Mouse (Mus musculus) liver, embryonic 15.5 days (tissue): ENCODE results near the gene Gm20388. TPM values are rescaled to one million over a fixed set of nuclear protein-coding genes. Genes with fewer than 3 reads are reported as not detected.

ENCODE experiments used
- ATAC-seq: fragments of 200-750 bp; cut with Nextera tagmentation; 2 replicates; pipeline ENCODE4 v1.8.0; 2017; ENCODE audit warnings: moderate number of reproducible peaks, mild to moderate bottlenecking, moderate library complexity; ENCODE audit not compliant: insufficient read depth
- H3K27ac ChIP-seq: fragments of 300-500 bp; sonication (generic); replicated peaks from 2 replicates; pipeline ENCODE4 v1.5.1; 2015; ENCODE audit warnings: mild to moderate bottlenecking, inconsistent platforms
- H3K27me3 ChIP-seq: fragments of 300-500 bp; sonication (generic); 2 replicates; pipeline ENCODE4 v1.6.1; 2015; ENCODE audit warnings: mild to moderate bottlenecking, inconsistent platforms
- H3K36me3 ChIP-seq: fragments of 300-500 bp; sonication (generic); replicated peaks from 2 replicates; pipeline ENCODE4 v1.6.1; 2015; ENCODE audit warnings: moderate library complexity, mild to moderate bottlenecking, inconsistent platforms
- H3K4me1 ChIP-seq: fragments of 300-500 bp; sonication (generic); replicated peaks from 2 replicates; pipeline ENCODE4 v1.6.1; 2015; ENCODE audit warnings: inconsistent platforms
- H3K4me2 ChIP-seq: fragments of 300-500 bp; sonication (generic); 2 replicates; pipeline ENCODE4 v1.6.1; 2015; ENCODE audit warnings: moderate library complexity, mild to moderate bottlenecking, inconsistent platforms
- H3K4me3 ChIP-seq: fragments of 300-500 bp; sonication (generic); replicated peaks from 2 replicates; pipeline ENCODE4 v1.5.1; 2015; ENCODE audit warnings: mild to moderate bottlenecking, inconsistent platforms
- H3K9ac ChIP-seq: fragments of 300-500 bp; sonication (generic); 2 replicates; pipeline ENCODE4 v1.6.1; 2015; ENCODE audit warnings: moderate library complexity, mild to moderate bottlenecking, inconsistent platforms
- H3K9me3 ChIP-seq: fragments of 300-500 bp; sonication (generic); replicated peaks from 2 replicates; pipeline ENCODE4 v1.6.1; 2016; ENCODE audit warnings: inconsistent platforms
- WGBS: fragments of 180-500 bp; shearing (Covaris S2); methylation state at CpG from one replicate; pipeline ENCODE4 v1.1.7; 2015; ENCODE audit warnings: mixed read lengths; ENCODE audit not compliant: insufficient replicate concordance; 5-methylcytosine and 5-hydroxymethylcytosine counted together
- polyA plus RNA-seq: library from polyadenylated mRNA; unstranded; fragments of >200 nt; fragmentation: Nextera tagmentation; extraction: Ambion mirVana; gene quantifications from 2 replicates; pipeline ENCODE4 v1.2.1, GENCODE M21; 2015

The Gm20388 gene
- polyA plus RNA-seq, 1 experiment from 2014 or later, result not detected

GRCm38 (mm10) chr8:122718711-122719499, 2808.3 kb downstream of the Gm20388 start:
- Histone ChIP-seq H3K36me3 (no peaks in the 10 kb centered on the region), H3K4me1 (peaks cover 64% of the 10 kb centered on the region), H3K27me3 (peaks cover 86% of the 10 kb centered on the region), H3K27ac (peak overlapping the region; percentile 99), H3K9ac (peak overlapping the region; percentile 51), H3K4me2 (peak overlapping the region; percentile 87), H3K4me3 (peak overlapping the region; percentile 51), H3K9me3 (no peaks in the 10 kb centered on the region)
- peak; percentile 0; the same call in 1 of the 2 replicates for ATAC-seq
- 55% methylated on average over 14 of the region's 14 CpGs for WGBS

- Histone ChIP-seq H3K4me1 (peaks cover 64% of the 10 kb centered on the region), H3K36me3 (no peaks in the 10 kb centered on the region), H3K4me2 (peak overlapping the region; percentile 87), H3K9ac (peak overlapping the region; percentile 51), H3K4me3 (peak overlapping the region; percentile 51), H3K27me3 (peaks cover 86% of the 10 kb centered on the region), H3K27ac (peak overlapping the region; percentile 99), H3K9me3 (no peaks in the 10 kb centered on the region)
- 3% methylated on average over 7 of the region's 7 CpGs for WGBS
- ATAC-seq, result peak; percentile 90
Observed at GRCm38 (mm10) chr8:122719500-122720065, 2808.9 kb downstream of the Gm20388 start.

GRCm38 (mm10) chr8:122720070-122720729, 2809.6 kb downstream of the Gm20388 start:
- peak overlapping the region; percentile 51 for H3K4me3 ChIP-seq
- H3K36me3 ChIP-seq, result no peaks in the 10 kb centered on the region
- H3K9ac ChIP-seq, result peak overlapping the region; percentile 52
- WGBS, result 2% methylated on average over 25 of the region's 25 CpGs
- ATAC-seq, result peak; percentile 81
- H3K4me2 ChIP-seq, result peak overlapping the region; percentile 87
- H3K4me1 ChIP-seq, result peaks cover 64% of the 10 kb centered on the region
- H3K27ac ChIP-seq, result peak overlapping the region; percentile 99
- no peaks in the 10 kb centered on the region for H3K9me3 ChIP-seq
- peaks cover 86% of the 10 kb centered on the region for H3K27me3 ChIP-seq

DNA sequence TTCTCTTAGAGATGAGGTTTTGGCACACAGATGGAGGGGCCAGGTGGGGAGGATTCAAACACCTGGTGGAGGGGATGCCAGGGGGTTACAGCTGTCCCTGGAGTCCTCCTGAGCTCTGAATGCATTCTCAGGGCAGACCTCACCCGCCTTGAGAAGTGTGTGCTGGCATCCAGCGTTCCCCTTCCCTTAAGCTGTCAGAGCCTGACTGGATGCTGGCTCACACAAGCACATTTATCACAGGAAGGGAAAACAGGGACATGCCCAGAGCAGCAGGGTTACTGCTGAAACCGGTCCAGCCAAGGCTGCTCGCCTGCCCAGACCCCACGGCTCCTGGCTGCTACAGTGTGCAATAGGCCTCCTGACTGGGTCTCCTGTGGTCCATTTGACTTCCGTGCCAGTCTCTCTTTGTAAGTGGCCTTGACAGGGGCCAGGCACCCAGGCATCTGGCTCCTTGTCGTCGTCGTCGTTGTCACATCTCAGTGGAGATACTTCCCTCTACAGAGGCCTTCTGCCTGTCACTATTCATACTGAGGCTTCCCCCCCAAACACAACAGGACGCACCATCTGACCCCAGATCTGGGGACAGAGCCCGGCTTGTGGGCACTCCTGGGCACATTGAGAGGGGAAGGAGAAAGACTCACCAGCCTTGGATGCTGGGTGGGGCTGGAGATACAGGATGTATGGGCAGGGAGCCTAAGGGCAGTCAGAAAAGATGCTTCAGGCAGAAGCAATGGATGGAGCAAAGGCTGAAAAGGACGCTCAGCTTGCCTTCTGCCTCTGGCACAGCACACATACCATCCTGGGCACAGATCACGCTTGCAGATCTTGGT, 2810.4 kb downstream of the Gm20388 start:
- WGBS, result 19% methylated on average over 14 of the region's 14 CpGs
- H3K36me3 ChIP-seq, result no peaks in the 10 kb centered on the region
- ATAC-seq, result peak; percentile 38
- peak overlapping the region; percentile 52 for H3K9ac ChIP-seq
- peak overlapping the region; percentile 95 for H3K27ac ChIP-seq
- peak overlapping the region; percentile 87 for H3K4me2 ChIP-seq
- H3K4me1 ChIP-seq, result peaks cover 64% of the 10 kb centered on the region
- H3K9me3 ChIP-seq, result no peaks in the 10 kb centered on the region
- H3K4me3 ChIP-seq, result peak overlapping the region; percentile 34
- H3K27me3 ChIP-seq, result peaks cover 87% of the 10 kb centered on the region

- ATAC-seq, result no peak
- Histone ChIP-seq H3K9ac (no peak overlapping the region), H3K4me2 (no peak overlapping the region), H3K36me3 (no peaks in the 10 kb centered on the region), H3K4me1 (peaks cover 33% of the 10 kb centered on the region), H3K27ac (no peak overlapping the region), H3K9me3 (no peaks in the 10 kb centered on the region), H3K4me3 (no peak overlapping the region), H3K27me3 (peaks cover 97% of the 10 kb centered on the region)
- WGBS, result 86% methylated on average over 6 of the region's 6 CpGs
Observed at GRCm38 (mm10) chr8:122725187-122725586, 2814.5 kb downstream of the Gm20388 start.

DNA sequence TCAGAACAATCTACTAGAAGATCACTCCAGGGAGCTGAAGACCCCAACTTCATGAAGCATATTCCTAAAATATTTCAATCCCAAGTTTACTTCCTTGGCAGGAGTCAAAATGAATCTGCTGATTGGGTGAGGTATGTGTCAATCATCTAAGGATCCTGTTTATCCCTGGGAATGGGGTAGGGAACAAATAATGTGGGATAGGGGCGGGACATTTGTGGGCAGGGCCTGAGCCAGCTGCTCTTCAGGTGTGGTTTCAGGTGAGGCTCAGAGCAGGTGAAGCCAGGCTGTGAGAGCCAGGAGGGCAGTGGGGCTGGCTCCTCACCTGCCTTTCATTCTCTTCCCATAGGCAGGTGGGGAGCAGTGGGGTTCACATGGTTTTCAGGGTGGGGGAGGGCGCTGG, 2816.1 kb downstream of the Gm20388 start:
- ATAC-seq, result no peak
- Histone ChIP-seq H3K4me1 (peaks cover 17% of the 10 kb centered on the region), H3K27me3 (peaks cover 99% of the 10 kb centered on the region), H3K9ac (no peak overlapping the region), H3K4me3 (no peak overlapping the region), H3K4me2 (no peak overlapping the region), H3K36me3 (no peaks in the 10 kb centered on the region), H3K9me3 (no peaks in the 10 kb centered on the region), H3K27ac (no peak overlapping the region)
- 49% methylated on average over 2 of the region's 2 CpGs for WGBS

GRCm38 (mm10) chr8:122727412-122727811, 2816.8 kb downstream of the Gm20388 start:
- H3K27me3 ChIP-seq, result peaks cover 99% of the 10 kb centered on the region
- H3K27ac ChIP-seq, result no peak overlapping the region
- no peak overlapping the region for H3K4me3 ChIP-seq
- no peak overlapping the region for H3K4me2 ChIP-seq
- WGBS, result 50% methylated on average over 5 of the region's 5 CpGs
- H3K36me3 ChIP-seq, result no peaks in the 10 kb centered on the region
- no peak for ATAC-seq
- peaks cover 11% of the 10 kb centered on the region for H3K4me1 ChIP-seq
- no peak overlapping the region for H3K9ac ChIP-seq
- no peaks in the 10 kb centered on the region for H3K9me3 ChIP-seq

DNA sequence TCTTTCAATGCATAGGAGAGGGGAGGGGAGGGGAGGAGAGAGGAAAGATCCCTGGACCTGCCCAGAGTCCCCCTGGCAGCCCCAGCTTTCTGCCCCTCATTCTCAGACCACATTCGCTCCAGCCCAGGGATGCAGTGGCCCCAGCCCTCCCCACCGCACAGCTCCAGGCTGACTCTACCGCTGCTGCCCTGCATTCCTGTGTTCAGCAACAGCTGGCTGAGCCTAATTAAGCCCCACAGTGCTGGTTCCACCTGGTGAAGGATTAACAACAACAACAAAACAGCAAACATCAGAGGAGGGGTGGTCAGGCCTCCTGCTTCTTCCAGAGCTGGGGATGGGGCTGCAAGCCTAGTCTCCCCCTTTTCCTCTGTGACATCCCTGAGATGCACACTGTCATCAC, 2818.0 kb downstream of the Gm20388 start:
- Histone ChIP-seq H3K27ac (no peak overlapping the region), H3K9ac (no peak overlapping the region), H3K4me2 (no peak overlapping the region), H3K9me3 (no peaks in the 10 kb centered on the region), H3K4me1 (no peaks in the 10 kb centered on the region), H3K27me3 (peaks cover 99% of the 10 kb centered on the region), H3K36me3 (no peaks in the 10 kb centered on the region), H3K4me3 (no peak overlapping the region)
- WGBS, result 53% methylated on average over 3 of the region's 3 CpGs
- no peak for ATAC-seq

DNA sequence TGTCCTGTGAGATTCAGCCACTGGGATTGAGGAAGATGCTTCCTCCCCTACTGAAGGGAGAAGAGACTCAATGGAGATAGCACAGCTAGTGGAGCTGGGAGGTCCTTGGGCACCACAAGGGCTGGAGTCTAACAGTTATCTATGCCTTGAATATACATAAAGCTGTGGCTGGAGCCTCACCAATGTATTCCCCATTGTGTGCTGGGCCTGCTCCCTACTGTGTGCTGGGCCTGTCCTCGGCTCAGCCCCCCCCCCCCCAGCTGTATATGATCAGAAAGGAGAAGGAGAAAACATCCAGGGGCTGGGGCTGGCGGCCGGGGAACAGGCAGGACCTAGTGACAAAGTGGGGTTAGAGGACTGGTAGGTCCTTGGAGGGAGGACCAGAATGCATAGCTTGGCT, 2824.5 kb downstream of the Gm20388 start:
- no peak overlapping the region for H3K4me3 ChIP-seq
- peaks cover 44% of the 10 kb centered on the region for H3K4me1 ChIP-seq
- H3K9ac ChIP-seq, result 0 out of 2 replicates have a peak overlapping the region, but pooled peaks have one; percentile 35
- WGBS, result 57% methylated on average over 3 of the region's 3 CpGs
- ATAC-seq, result no peak
- H3K36me3 ChIP-seq, result no peaks in the 10 kb centered on the region
- H3K9me3 ChIP-seq, result no peaks in the 10 kb centered on the region
- peaks cover 99% of the 10 kb centered on the region for H3K27me3 ChIP-seq
- H3K4me2 ChIP-seq, result no peak overlapping the region; the same call in 1 of the 2 replicates
- H3K27ac ChIP-seq, result 0 out of 2 replicates have a peak overlapping the region, but pooled peaks have one; percentile 35

DNA sequence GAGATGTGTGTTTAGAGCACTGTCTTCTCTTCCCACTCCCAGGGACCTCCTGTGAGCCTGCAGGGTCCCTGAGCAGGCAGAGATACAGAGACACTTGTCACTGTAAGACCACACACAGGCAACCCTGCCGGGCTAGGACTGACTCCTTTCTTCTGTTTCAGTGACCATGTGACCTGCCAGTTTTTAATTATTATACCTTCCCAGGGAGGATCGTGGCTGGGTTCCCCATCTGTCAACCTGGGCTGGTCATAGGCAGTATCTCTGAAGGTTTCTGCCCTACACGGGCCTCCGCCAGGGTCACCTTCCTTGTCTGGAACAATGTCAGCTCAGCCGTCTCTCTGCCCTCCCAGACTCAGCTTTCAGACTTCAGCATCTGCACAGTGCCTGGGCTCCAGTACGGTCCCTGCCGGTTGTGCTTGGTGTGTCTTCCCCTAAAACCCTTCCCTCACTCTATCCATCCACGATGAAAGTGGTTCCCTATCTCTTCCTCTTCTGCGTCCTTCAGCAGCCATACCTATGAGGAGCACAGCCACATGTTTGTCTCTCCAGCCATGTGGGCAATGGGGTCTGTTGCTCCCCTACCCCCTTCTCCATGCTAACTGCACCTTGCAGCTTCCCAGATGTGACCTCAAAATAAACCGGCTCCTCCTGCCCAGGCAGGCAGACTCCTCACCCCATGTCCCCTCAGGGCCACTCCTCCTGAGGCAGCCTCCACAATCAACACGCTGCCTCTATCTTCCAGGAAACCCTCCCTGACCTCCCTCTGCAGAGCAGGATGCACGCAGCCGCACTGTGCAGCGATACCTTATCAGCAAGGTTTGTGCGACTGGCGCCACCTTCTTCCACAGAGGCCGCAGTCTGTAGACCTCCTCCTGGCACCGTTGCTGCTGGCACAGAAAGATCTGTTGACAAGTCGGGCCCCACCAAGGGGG, 2825.2 kb downstream of the Gm20388 start:
- ATAC-seq, result peak; percentile 92
- H3K27ac ChIP-seq, result peak overlapping the region; percentile 35; the same call in 1 of the 2 replicates
- H3K9me3 ChIP-seq, result no peaks in the 10 kb centered on the region
- H3K9ac ChIP-seq, result peak overlapping the region; percentile 36
- H3K36me3 ChIP-seq, result no peaks in the 10 kb centered on the region
- H3K4me3 ChIP-seq, result peak overlapping the region; percentile 19
- H3K4me1 ChIP-seq, result peaks cover 44% of the 10 kb centered on the region
- WGBS, result 10% methylated on average over 19 of the region's 19 CpGs
- peak overlapping the region; percentile 54 for H3K4me2 ChIP-seq
- peaks cover 99% of the 10 kb centered on the region for H3K27me3 ChIP-seq
